Mouse (Mus musculus): ENCODE measurements at regions not wholly inside any gene's neighbourhood (a gene's known extent, or its start where the extent isn't known, plus 50 kb on each side); places are given as distances from the start of the nearest gene placed in this dataset.
A peak's percentile ranks its signal among the peaks of the same experiment; 100 is the strongest.

GRCm38 (mm10) chr14:14634021-14634420, 68.1 kb upstream of the Slc4a7 start:
- WGBS: 35% methylated on average over 2 of the region's 2 CpGs
- no peak for ATAC-seq (ENCODE audit: insufficient number of reproducible peaks, low FRiP score, low TSS enrichment, low read depth)
- H3K4me2 ChIP-seq (replicated peaks): peak overlapping the region; percentile 67; the same call in 1 of the 2 replicates

GRCm38 (mm10) chr14:14639102-14640015, 62.7 kb upstream of the Slc4a7 start:
- no peaks in the 10 kb centered on the region for H3K36me3 ChIP-seq
- no peak overlapping the region for H3K27ac ChIP-seq (replicated peaks)
- no peak overlapping the region for H3K4me3 ChIP-seq (replicated peaks)
- H3K9ac ChIP-seq: no peak overlapping the region
- ATAC-seq (ENCODE audit: insufficient number of reproducible peaks, low FRiP score, low TSS enrichment, low read depth): no peak
- no peak overlapping the region for H3K4me2 ChIP-seq (replicated peaks)
- no peaks in the 10 kb centered on the region for H3K9me3 ChIP-seq (replicated peaks)
- WGBS: 58% methylated on average over 7 of the region's 7 CpGs
- no peaks in the 10 kb centered on the region for H3K27me3 ChIP-seq
- H3K4me1 ChIP-seq: no peaks in the 10 kb centered on the region

More at GRCm38 (mm10) chr14:14634021-14634420, 68.1 kb upstream of the Slc4a7 start:
- no peak overlapping the region for H3K4me3 ChIP-seq (replicated peaks)
- H3K27me3 ChIP-seq: no peaks in the 10 kb centered on the region
- peak overlapping the region; percentile 69; the same call in 1 of the 2 replicates for H3K27ac ChIP-seq (replicated peaks)
- H3K9ac ChIP-seq: no peak overlapping the region
- H3K4me1 ChIP-seq: peaks cover 20% of the 10 kb centered on the region
- no peaks in the 10 kb centered on the region for H3K36me3 ChIP-seq
- no peaks in the 10 kb centered on the region for H3K9me3 ChIP-seq (replicated peaks)

- no peak for ATAC-seq (ENCODE audit: insufficient number of reproducible peaks, low FRiP score, low TSS enrichment, low read depth)
- Histone ChIP-seq H3K27me3 (no peaks in the 10 kb centered on the region), H3K9ac (no peak overlapping the region), H3K4me3 (replicated peaks) (no peak overlapping the region), H3K9me3 (replicated peaks) (no peaks in the 10 kb centered on the region), H3K4me2 (replicated peaks) (no peak overlapping the region), H3K36me3 (no peaks in the 10 kb centered on the region), H3K4me1 (no peaks in the 10 kb centered on the region), H3K27ac (replicated peaks) (no peak overlapping the region)
- WGBS: 36% methylated on average over 3 of the region's 3 CpGs
Observed at GRCm38 (mm10) chr14:14640023-14640441, 62.0 kb upstream of the Slc4a7 start.

DNA sequence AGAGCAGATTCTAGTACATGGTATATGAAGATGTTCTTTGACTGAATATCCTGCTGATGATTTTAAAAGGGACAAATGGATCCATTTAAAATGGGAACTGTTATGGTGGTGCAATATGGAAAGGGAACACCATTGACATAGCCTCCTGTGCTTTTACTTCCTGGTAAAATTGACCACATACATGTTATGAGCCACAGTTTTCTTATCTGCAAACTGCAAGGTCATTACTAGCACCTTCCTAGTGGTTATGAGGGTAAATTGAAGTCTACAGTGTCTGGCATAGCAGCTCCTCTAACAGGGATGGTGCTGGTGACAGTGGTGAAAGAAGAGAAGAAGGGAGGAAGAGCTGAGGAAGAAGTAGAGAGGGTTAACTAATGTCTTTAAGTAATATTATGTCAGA, 61.5 kb upstream of the Slc4a7 start:
- Histone ChIP-seq H3K9ac (no peak overlapping the region), H3K27me3 (no peaks in the 10 kb centered on the region), H3K4me2 (replicated peaks) (no peak overlapping the region), H3K27ac (replicated peaks) (no peak overlapping the region), H3K9me3 (replicated peaks) (no peaks in the 10 kb centered on the region), H3K36me3 (no peaks in the 10 kb centered on the region), H3K4me1 (no peaks in the 10 kb centered on the region), H3K4me3 (replicated peaks) (no peak overlapping the region)
- ATAC-seq (ENCODE audit: insufficient number of reproducible peaks, low FRiP score, low TSS enrichment, low read depth): no peak

- no peak overlapping the region for H3K9ac ChIP-seq
- no peaks in the 10 kb centered on the region for H3K36me3 ChIP-seq
- H3K27me3 ChIP-seq: no peaks in the 10 kb centered on the region
- H3K9me3 ChIP-seq (replicated peaks): no peaks in the 10 kb centered on the region
- H3K4me1 ChIP-seq: no peaks in the 10 kb centered on the region
- 85% methylated on average over 3 of the region's 3 CpGs for WGBS
- no peak overlapping the region for H3K4me3 ChIP-seq (replicated peaks)
- no peak for ATAC-seq (ENCODE audit: insufficient number of reproducible peaks, low FRiP score, low TSS enrichment, low read depth)
- H3K4me2 ChIP-seq (replicated peaks): no peak overlapping the region
- no peak overlapping the region for H3K27ac ChIP-seq (replicated peaks)
Observed at GRCm38 (mm10) chr14:14643533-14643932, 58.5 kb upstream of the Slc4a7 start.

DNA sequence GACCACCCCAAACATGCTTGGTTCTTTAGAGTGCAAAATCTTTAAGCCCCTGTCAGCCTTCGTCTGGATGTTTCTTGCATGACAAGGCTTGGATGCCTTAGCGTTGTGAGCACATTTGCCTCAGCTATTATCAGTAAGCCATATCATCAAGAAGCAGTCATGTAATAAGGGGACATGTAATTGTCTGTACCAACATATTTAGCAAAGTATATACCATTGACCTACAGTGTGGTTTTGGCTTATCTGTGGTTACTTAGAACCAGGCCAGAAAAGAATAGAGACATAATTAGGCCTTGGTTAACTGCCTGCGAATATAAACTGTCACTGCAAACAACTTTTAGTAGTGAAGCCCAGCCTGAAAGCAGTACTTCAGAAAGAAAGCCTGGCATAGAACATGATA, 57.0 kb upstream of the Slc4a7 start:
- Histone ChIP-seq H3K9me3 (replicated peaks) (no peaks in the 10 kb centered on the region), H3K36me3 (no peaks in the 10 kb centered on the region), H3K27ac (replicated peaks) (no peak overlapping the region), H3K4me1 (no peaks in the 10 kb centered on the region), H3K9ac (no peak overlapping the region), H3K4me3 (replicated peaks) (no peak overlapping the region), H3K4me2 (replicated peaks) (no peak overlapping the region), H3K27me3 (no peaks in the 10 kb centered on the region)
- 57% methylated on average over 3 of the region's 3 CpGs for WGBS
- no peak for ATAC-seq (ENCODE audit: insufficient number of reproducible peaks, low FRiP score, low TSS enrichment, low read depth)

Data from embryonic facial prominence, embryonic 15.5 days (tissue).